Mouse (Mus musculus) urinary bladder, adult 2 months (tissue): Measurements from ENCODE around the gene Srxn1. TPM values are rescaled to one million over a fixed set of nuclear protein-coding genes. Genes with fewer than 3 reads are reported as not detected.

Experiments used
- DNase-seq: peaks from one replicate; pipeline ENCODE4 v3.0.0; 2022; ENCODE audit warnings: low spot score
- polyA plus RNA-seq: library from polyadenylated mRNA; depleted of rRNA; stranded (reverse); fragments of >200 nt; gene quantifications from 2 replicates; pipeline ENCODE4 v1.2.3, GENCODE M21; 2012; rRNA removed

The Srxn1 gene
- polyA plus RNA-seq, 1 experiment, result 46.3 TPM

- DNase-seq, result no peak
Observed at GRCm38 (mm10) chr2:152159487-152159886, 54.2 kb downstream of the Srxn1 start.

Other genes with a start within 250 kb of the Srxn1 start
- gene Angpt4, start 194.3 kb upstream of the Srxn1 start, polyA plus RNA-seq, result 2.6 and 2.8 TPM in 2 replicates
- 20.0 and 20.2 TPM in 2 replicates for gene Fam110a, start 125.3 kb upstream of the Srxn1 start, polyA plus RNA-seq
- 34.0 and 37.1 TPM in 2 replicates for gene Slc52a3, start 109.0 kb upstream of the Srxn1 start, polyA plus RNA-seq
- 0.01 TPM in 1 of 2 replicates, not detected in the other for gene Scrt2, start 24.0 kb upstream of the Srxn1 start, polyA plus RNA-seq
- gene Tcf15, start 38.0 kb downstream of the Srxn1 start, polyA plus RNA-seq, result 2.3 and 2.8 TPM in 2 replicates
- gene Csnk2a1, start 121.3 kb downstream of the Srxn1 start, polyA plus RNA-seq, result 53.8 and 58.6 TPM in 2 replicates
- gene Tbc1d20, start 188.3 kb downstream of the Srxn1 start, polyA plus RNA-seq, result 42.0 and 44.4 TPM in 2 replicates
- 110 and 132 TPM in 2 replicates for gene Rbck1, start 227.1 kb downstream of the Srxn1 start, polyA plus RNA-seq
- 2.4 and 2.9 TPM in 2 replicates for gene Trib3, start 238.5 kb downstream of the Srxn1 start, polyA plus RNA-seq